Mouse (Mus musculus) ES-Bruce4 (cell line): ENCODE results near the gene E2f6. TPM values are rescaled to one million over a fixed set of nuclear protein-coding genes. Genes with fewer than 3 reads are reported as not detected.

Source experiments
- H3K27ac ChIP-seq: 2 replicates; pipeline ENCODE4 v1.5.1; 2012; ENCODE audit warnings: low read length, inconsistent platforms; ENCODE audit not compliant: insufficient read depth
- H3K27me3 ChIP-seq: 2 replicates; pipeline ENCODE4 v1.6.1; 2012; ENCODE audit warnings: mild to moderate bottlenecking, low read length, inconsistent platforms; ENCODE audit not compliant: control insufficient read depth, poor library complexity, insufficient read depth, severe bottlenecking
- H3K36me3 ChIP-seq: 2 replicates; pipeline ENCODE4 v1.6.1; 2012; ENCODE audit warnings: inconsistent platforms, mild to moderate bottlenecking, low read length, moderate library complexity; ENCODE audit not compliant: control insufficient read depth, poor library complexity, insufficient read depth, severe bottlenecking
- H3K4me1 ChIP-seq: one replicate; pipeline ENCODE4 v1.8.1; 2011; ENCODE audit warnings: low read length; ENCODE audit not compliant: control insufficient read depth, insufficient read depth
- H3K4me3 ChIP-seq: 2 replicates; pipeline ENCODE4 v1.5.1; 2011; ENCODE audit warnings: low read depth, mild to moderate bottlenecking, low read length
- H3K9ac ChIP-seq: 2 replicates; pipeline ENCODE4 v1.6.1; 2012; ENCODE audit warnings: low read depth, mild to moderate bottlenecking, inconsistent platforms; ENCODE audit not compliant: poor library complexity, severe bottlenecking
- H3K9me3 ChIP-seq: replicated peaks from 2 replicates; pipeline ENCODE4 v1.6.1; 2012; ENCODE audit warnings: mild to moderate bottlenecking, low read length, inconsistent platforms; ENCODE audit not compliant: control insufficient read depth, poor library complexity, insufficient read depth, severe bottlenecking
- CTCF ChIP-seq: IDR thresholded peaks from one replicate; pipeline ENCODE4 v1.8.1; 2011; ENCODE audit warnings: low read depth, low read length
- EP300 ChIP-seq: IDR thresholded peaks from 2 replicates; pipeline ENCODE4 v1.6.1; 2011; ENCODE audit warnings: low read depth, low read length; ENCODE audit not compliant: insufficient read depth
- POLR2A ChIP-seq: IDR thresholded peaks from one replicate; pipeline ENCODE4 v1.8.1; 2011; ENCODE audit warnings: low read length; ENCODE audit not compliant: insufficient read depth
- polyA plus RNA-seq: library from polyadenylated mRNA; stranded (reverse); fragments of >200 nt; gene quantifications from 2 replicates; pipeline ENCODE4 v1.2.4, GENCODE M21; 2011; ENCODE audit warnings: low read depth; ENCODE audit not compliant: missing spikeins, insufficient read depth, insufficient read length

The E2f6 gene
- polyA plus RNA-seq, 1 experiment, result 22.2 TPM

DNA sequence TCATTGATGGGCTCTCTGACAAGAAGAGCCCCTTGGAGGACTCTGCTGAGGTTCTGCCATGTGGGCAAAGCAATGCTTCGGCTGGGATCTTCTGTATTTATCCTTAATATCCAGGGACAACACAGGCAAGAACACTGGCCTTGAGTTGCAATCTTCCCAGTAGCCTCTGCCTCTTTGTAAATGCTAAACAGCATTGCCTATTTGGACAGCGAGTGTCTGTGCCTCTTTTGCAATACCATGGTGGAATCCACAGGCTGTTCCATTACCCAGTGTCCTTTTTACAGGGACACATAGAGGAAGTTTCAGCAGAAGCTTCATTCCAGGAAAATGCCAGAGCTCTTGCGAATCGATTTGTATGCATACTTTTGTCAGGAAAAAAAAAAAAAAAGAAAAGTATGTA lies 53.7 kb downstream of the E2f6 start:
- H3K27ac ChIP-seq, result no peak overlapping the region
- H3K4me1 ChIP-seq, result no peaks in the 10 kb centered on the region
- H3K9me3 ChIP-seq, result no peaks in the 10 kb centered on the region
- H3K4me3 ChIP-seq, result no peak overlapping the region
- H3K27me3 ChIP-seq, result no peaks in the 10 kb centered on the region
- TF ChIP-seq EP300 (no peak), POLR2A (no peak), CTCF (no peak)
- no peaks in the 10 kb centered on the region for H3K36me3 ChIP-seq
- H3K9ac ChIP-seq, result no peak overlapping the region

DNA sequence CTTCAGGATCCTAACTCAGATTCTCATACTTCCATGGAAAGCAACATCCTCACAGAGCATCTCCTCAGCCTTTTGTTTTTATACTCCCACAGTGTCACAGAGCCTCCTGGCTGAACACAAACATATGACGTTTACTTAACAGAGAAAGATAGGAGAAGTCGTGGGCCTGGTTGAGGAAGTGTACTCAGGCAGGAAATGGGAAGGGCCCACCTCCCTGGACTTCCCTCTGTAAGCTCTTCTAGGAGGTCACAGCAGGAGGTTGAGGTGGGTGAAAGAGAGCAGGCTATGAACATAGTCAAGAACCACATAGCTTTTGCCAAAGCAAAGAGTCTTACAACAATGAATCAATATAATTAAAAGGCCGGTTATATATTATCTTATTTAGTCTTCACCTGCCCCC lies 55.1 kb downstream of the E2f6 start:
- H3K4me1 ChIP-seq, result no peaks in the 10 kb centered on the region
- no peaks in the 10 kb centered on the region for H3K9me3 ChIP-seq
- no peak overlapping the region for H3K27ac ChIP-seq
- no peak overlapping the region for H3K4me3 ChIP-seq
- H3K36me3 ChIP-seq, result no peaks in the 10 kb centered on the region
- H3K27me3 ChIP-seq, result no peaks in the 10 kb centered on the region
- H3K9ac ChIP-seq, result no peak overlapping the region
- TF ChIP-seq CTCF (no peak), EP300 (no peak), POLR2A (no peak)

DNA sequence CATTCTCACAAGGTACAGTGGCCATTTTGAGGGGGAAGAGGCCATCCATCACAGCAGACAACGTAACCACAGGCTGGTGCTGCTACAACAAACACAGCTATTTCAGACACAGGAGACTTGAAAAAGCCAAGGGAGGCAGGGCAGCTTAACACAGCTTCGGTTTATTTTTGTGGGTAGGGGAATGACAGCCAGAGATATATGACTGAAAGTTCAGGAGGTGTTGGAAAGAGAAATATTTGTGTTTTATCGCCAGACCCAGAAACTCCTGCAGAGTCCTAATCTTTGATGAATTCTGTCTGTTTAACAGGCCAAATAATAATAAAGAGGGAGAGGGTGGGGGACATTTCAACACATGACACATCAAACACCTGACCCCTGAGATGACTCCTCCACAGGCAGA lies 55.7 kb downstream of the E2f6 start:
- H3K4me1 ChIP-seq, result no peaks in the 10 kb centered on the region
- TF ChIP-seq CTCF (no peak), EP300 (no peak), POLR2A (no peak)
- no peaks in the 10 kb centered on the region for H3K27me3 ChIP-seq
- no peaks in the 10 kb centered on the region for H3K36me3 ChIP-seq
- H3K27ac ChIP-seq, result no peak overlapping the region
- no peaks in the 10 kb centered on the region for H3K9me3 ChIP-seq
- no peak overlapping the region for H3K9ac ChIP-seq
- no peak overlapping the region for H3K4me3 ChIP-seq

DNA sequence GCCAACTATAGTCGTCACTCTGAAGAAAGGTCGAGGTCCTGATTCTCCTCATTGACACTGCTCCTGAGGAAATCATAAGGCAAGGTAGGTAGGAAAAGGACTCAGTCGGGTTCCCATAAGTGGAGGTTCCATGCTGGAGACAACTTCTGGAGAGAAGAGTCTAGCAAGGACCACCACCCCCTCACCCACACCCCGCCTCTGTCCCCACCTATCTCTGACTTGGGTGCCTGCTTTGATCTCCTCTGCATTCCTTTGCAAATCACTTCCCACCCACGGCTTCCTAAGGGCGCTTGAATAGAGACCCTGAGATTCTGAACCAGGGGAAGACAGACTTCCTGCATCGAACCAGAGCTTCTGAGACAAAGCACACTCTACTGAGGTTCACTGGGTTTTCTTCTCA lies 56.5 kb downstream of the E2f6 start:
- no peak for TF ChIP-seq CTCF
- TF ChIP-seq EP300, result no peak
- no peak for TF ChIP-seq POLR2A
- Histone ChIP-seq H3K4me1 (no peaks in the 10 kb centered on the region), H3K27me3 (no peaks in the 10 kb centered on the region), H3K9ac (no peak overlapping the region), H3K4me3 (no peak overlapping the region), H3K9me3 (no peaks in the 10 kb centered on the region), H3K36me3 (no peaks in the 10 kb centered on the region), H3K27ac (no peak overlapping the region)

DNA sequence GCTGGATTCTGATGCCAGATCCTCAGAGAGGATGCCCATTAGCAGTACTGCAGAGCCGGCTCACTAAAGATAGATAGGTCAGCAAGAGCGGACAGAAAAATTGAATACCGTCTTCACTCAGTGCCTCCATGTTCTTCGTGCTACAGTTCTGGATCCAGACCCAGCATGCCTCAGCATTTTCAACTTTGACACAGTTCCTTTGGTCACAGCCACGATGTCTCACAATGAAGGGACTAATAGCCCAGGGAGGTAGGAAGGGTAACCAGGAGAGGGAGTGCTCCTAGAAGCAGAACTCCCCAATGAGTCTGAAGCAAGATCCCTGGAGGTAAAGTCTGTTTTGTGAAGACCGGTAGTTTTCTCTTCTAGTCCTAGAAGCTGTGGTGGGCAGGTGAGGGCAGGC lies 57.9 kb downstream of the E2f6 start:
- TF ChIP-seq POLR2A (no peak), EP300 (no peak), CTCF (no peak)
- H3K27me3 ChIP-seq, result no peaks in the 10 kb centered on the region
- H3K9me3 ChIP-seq, result no peaks in the 10 kb centered on the region
- H3K36me3 ChIP-seq, result no peaks in the 10 kb centered on the region
- H3K4me3 ChIP-seq, result no peak overlapping the region
- no peak overlapping the region for H3K27ac ChIP-seq
- no peaks in the 10 kb centered on the region for H3K4me1 ChIP-seq
- no peak overlapping the region for H3K9ac ChIP-seq

DNA sequence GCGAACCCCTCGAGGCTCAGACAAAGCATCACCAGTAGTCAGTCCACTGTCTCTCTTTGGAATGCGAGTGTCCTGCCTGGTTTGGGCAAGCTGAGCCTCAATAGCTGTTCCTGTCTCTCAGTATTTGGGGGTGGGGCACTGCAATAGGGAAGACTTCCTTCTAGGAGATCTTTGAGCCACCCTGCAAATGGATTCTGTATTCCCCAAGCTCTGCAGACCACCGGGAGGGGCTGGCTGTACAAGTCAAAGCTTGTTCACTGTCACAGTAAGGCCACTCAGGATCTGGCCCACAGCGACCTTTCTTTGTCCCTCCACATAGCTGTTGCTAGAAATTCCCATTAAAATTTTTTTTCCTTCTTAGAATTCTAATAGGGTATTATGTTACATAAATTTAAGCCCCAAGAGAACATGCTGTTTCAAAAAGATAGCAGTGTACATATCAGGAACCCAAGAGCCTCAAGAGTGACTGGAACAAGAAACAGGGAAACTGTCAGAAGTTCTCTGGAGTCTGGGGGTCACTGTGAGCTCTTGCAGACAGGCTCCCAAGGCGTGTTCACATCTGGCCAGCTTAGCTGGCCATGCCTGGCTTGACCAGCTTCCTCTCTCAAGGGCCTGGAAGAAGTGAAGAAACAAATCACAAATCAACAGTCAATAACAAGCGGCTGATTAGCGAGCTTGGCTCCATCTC lies 58.5 kb downstream of the E2f6 start:
- no peaks in the 10 kb centered on the region for H3K36me3 ChIP-seq
- no peaks in the 10 kb centered on the region for H3K9me3 ChIP-seq
- H3K9ac ChIP-seq, result no peak overlapping the region
- no peak for TF ChIP-seq EP300
- no peak for TF ChIP-seq CTCF
- no peak for TF ChIP-seq POLR2A
- no peak overlapping the region for H3K27ac ChIP-seq
- no peaks in the 10 kb centered on the region for H3K4me1 ChIP-seq
- H3K4me3 ChIP-seq, result no peak overlapping the region
- no peaks in the 10 kb centered on the region for H3K27me3 ChIP-seq
